Mouse (Mus musculus): Measurements from ENCODE around the gene 1600002K03Rik. TPM values are rescaled to one million over a fixed set of nuclear protein-coding genes. Genes with fewer than 3 reads are reported as not detected.

1600002K03Rik gene
- polyA plus RNA-seq, 1 experiment = 8.4 TPM

DNA sequence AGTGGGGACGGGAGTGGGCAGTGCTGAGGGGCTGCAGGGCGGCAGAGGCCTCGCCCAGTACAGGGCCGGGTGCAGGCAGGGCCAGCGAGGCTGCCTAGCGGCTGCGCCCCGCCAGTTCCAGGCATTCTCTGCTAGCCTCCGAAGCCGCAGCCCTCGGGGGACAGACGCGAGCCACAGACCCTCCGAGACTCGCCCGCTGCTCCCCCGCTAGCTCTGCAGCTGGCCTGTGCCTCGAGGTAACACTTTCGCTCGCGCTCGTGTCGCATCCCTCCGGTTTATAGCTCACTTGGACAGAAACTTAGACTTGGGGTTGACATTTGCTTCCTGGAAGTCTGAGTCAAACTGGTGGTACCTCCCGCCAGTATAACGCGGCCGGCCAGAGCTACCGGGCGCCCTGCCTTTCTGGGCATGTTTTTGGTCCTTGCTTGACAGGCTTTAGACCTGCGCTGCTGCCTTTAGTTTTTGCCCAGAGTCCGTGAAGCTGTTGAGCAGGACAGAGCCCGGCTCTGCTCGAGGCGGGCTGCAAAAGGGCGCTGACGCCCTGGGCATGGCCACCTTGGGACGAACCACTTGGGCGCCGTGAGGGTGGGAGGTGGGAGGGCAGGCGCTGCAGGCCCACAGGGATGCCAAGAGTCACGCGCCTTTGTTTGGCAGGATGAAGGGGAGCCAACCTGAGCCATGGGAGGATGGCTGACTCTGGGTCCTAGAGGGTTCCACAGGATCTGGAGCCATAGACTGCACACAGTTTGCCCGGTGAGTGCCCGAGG, 801 bp upstream of the 1600002K03Rik start:
- Histone ChIP-seq H3K4me1 (ENCODE audit: control insufficient read depth, insufficient read depth, low read length) (peaks cover 6% of the 10 kb centered on the region; the same call in 1 of the 2 replicates), H3K4me3 (ENCODE audit: insufficient read depth, low read length) (no peak overlapping the region)

DNA sequence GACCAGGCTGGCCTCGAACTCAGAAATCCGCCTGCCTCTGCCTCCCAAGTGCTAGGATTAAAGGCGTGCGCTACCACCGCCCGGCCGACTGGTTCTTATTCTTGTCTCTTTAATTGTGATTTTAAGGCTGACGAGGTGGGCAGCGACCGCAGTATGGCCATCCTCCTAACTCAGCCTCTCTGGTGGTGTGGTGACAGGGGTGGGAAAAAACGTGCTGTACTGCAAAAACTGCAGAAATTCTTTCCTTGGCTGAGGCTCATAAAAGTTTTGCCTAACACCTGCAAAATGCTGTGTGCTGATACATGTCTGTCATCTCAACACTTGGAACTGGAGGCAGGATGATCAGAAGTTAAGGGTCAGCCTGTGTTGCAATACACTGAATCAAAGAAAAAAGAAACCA, 614 bp downstream of the 1600002K03Rik start:
- Histone ChIP-seq H3K4me3 (ENCODE audit: insufficient read depth, low read length) (peak overlapping the region; percentile 30), H3K27ac (ENCODE audit: insufficient read depth, low read length) (peak overlapping the region; percentile 37; the same call in 1 of the 2 replicates), H3K4me1 (ENCODE audit: control insufficient read depth, insufficient read depth, low read length) (peaks cover 11% of the 10 kb centered on the region; the same call in 1 of the 2 replicates)
- TF ChIP-seq POLR2A (IDR thresholded peaks at IDR 0.05; ENCODE audit: low read depth, low read length) (no peak), CTCF (IDR thresholded peaks at IDR 0.05; ENCODE audit: borderline replicate concordance, insufficient read depth, low read length) (no peak)

More for the DNA sequence above, 801 bp upstream of the 1600002K03Rik start:
- no peak overlapping the region for H3K27ac ChIP-seq (ENCODE audit: insufficient read depth, low read length)
- TF ChIP-seq CTCF (IDR thresholded peaks at IDR 0.05; ENCODE audit: borderline replicate concordance, insufficient read depth, low read length) (no peak), POLR2A (IDR thresholded peaks at IDR 0.05; ENCODE audit: low read depth, low read length) (0 out of 2 replicates have a peak, but pooled peaks have one; percentile 27)

DNA sequence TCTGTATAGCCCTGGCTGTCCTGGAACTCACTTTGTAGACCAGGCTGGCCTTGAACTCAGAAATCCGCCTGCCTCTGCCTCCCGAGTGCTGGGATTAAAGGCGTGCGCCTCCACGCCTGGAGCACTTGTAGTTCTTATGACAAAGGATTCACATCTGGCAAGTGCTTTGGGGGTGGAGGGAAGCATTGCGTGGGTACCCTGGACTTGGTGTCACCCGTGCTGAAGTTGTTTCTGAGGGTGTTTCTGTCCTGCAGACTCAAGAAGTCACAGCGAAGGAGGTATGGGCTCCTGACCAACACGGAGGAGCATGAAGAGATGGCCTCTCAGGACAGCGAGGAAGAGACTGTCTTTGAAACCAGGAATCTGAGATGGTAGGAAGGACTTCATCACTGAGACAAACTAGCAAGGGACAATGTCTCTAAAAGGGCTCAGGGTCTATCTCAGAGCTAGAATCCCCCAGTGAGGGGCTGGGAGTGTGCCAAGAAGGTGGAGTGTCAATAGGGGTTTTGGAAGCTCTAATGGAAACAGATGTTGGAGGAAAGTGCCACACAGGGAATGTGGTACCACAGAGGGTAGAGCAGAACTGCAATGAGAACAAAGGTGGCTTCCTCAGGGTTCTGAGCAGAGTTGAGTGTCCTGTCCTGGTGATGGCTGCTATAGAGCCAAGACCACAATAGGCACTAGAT, 1.4 kb downstream of the 1600002K03Rik start:
- H3K27ac ChIP-seq (ENCODE audit: insufficient read depth, low read length) = no peak overlapping the region

GRCm38 (mm10) chr10:80174705-80175104, 2.0 kb downstream of the 1600002K03Rik start:
- H3K4me3 ChIP-seq (ENCODE audit: insufficient read depth, low read length) = no peak overlapping the region
- H3K27ac ChIP-seq (ENCODE audit: insufficient read depth, low read length) = no peak overlapping the region
- peaks cover 11% of the 10 kb centered on the region; the same call in 1 of the 2 replicates for H3K4me1 ChIP-seq (ENCODE audit: control insufficient read depth, insufficient read depth, low read length)
- TF ChIP-seq POLR2A (IDR thresholded peaks at IDR 0.05; ENCODE audit: low read depth, low read length) (no peak), CTCF (IDR thresholded peaks at IDR 0.05; ENCODE audit: borderline replicate concordance, insufficient read depth, low read length) (peak; percentile 24; the same call in 1 of the 2 replicates)

More for the DNA sequence above, 1.4 kb downstream of the 1600002K03Rik start:
- TF ChIP-seq CTCF (IDR thresholded peaks at IDR 0.05; ENCODE audit: borderline replicate concordance, insufficient read depth, low read length) = no peak
- no peak for TF ChIP-seq POLR2A (IDR thresholded peaks at IDR 0.05; ENCODE audit: low read depth, low read length)
- H3K4me1 ChIP-seq (ENCODE audit: control insufficient read depth, insufficient read depth, low read length) = peaks cover 11% of the 10 kb centered on the region; the same call in 1 of the 2 replicates
- H3K4me3 ChIP-seq (ENCODE audit: insufficient read depth, low read length) = no peak overlapping the region

DNA sequence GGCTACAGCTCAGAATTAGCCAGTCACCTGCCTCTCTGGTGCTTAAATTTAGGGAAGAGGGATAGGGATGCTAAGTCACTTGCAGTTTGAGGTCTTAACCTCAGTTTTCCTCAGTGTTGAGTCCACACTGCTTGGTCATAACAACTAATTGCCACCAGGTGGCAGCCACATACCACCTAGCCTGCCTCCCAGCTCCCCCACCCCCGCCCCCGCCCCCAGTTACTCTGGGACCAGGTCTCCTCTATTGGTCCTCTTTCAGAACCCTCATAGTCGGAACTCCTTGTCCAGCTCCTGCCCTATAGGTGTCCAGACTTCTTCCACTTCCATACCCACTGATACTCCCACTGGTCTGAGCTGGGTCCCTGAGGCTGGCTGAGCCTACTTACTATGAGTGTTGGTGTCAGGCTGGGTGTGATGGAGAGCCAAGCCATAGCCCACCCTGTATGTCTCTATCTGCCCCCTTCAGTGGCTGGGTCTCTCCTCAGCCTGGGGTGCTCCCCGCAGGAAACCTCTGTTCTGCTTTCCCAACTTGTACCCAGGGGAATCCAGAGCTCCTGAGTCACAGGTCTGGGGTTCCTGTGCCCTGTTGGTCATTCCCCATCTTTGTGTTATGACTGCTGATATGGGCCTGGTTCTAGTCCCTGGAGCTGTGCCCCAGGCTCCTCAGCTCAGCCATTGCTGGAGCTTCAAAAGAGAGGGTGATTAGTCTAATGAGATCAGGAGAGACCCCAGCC, 3.0 kb downstream of the 1600002K03Rik start:
- H3K4me3 ChIP-seq (ENCODE audit: insufficient read depth, low read length) = no peak overlapping the region
- H3K27ac ChIP-seq (ENCODE audit: insufficient read depth, low read length) = no peak overlapping the region
- peaks cover 11% of the 10 kb centered on the region; the same call in 1 of the 2 replicates for H3K4me1 ChIP-seq (ENCODE audit: control insufficient read depth, insufficient read depth, low read length)
- TF ChIP-seq POLR2A (IDR thresholded peaks at IDR 0.05; ENCODE audit: low read depth, low read length) (no peak), CTCF (IDR thresholded peaks at IDR 0.05; ENCODE audit: borderline replicate concordance, insufficient read depth, low read length) (peak; percentile 49; the same call in 1 of the 2 replicates)

DNA sequence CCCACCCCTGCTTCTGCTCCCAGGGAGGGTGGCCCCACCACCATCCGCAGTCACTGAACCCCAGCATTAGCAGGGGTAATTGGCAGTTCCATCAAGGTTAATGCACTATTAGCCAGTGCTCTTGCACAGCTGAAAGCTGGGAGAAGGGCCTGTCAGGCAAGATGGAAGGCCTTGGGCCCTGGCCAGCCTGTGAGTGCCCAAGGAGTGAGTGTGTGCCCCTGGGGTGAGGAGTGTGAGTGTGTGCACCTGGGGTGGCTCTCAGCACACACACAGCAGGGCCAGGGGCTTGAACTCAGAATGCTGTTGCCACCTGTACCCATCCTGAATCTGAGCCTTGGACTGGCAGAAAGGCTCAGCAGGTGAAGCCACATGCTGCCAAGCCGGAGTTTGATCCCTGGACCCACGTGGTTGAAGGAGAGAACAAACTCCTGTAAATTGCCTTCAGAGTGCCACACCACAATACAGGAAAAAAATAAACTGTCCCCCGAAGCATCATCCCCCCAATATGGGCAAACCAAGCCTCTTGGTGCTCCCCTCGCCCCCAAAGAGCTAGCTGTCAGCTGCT, 3.6 kb downstream of the 1600002K03Rik start:
- H3K4me3 ChIP-seq (ENCODE audit: insufficient read depth, low read length) = no peak overlapping the region
- H3K27ac ChIP-seq (ENCODE audit: insufficient read depth, low read length) = no peak overlapping the region
- H3K4me1 ChIP-seq (ENCODE audit: control insufficient read depth, insufficient read depth, low read length) = peaks cover 11% of the 10 kb centered on the region; the same call in 1 of the 2 replicates
- TF ChIP-seq POLR2A (IDR thresholded peaks at IDR 0.05; ENCODE audit: low read depth, low read length) (no peak), CTCF (IDR thresholded peaks at IDR 0.05; ENCODE audit: borderline replicate concordance, insufficient read depth, low read length) (no peak)

- Histone ChIP-seq H3K4me3 (ENCODE audit: insufficient read depth, low read length) (no peak overlapping the region), H3K27ac (ENCODE audit: insufficient read depth, low read length) (no peak overlapping the region), H3K4me1 (ENCODE audit: control insufficient read depth, insufficient read depth, low read length) (peaks cover 11% of the 10 kb centered on the region; the same call in 1 of the 2 replicates)
- no peak for TF ChIP-seq POLR2A (IDR thresholded peaks at IDR 0.05; ENCODE audit: low read depth, low read length)
- TF ChIP-seq CTCF (IDR thresholded peaks at IDR 0.05; ENCODE audit: borderline replicate concordance, insufficient read depth, low read length) = no peak
These were observed 4.9 kb downstream of the 1600002K03Rik start for GRCm38 (mm10) chr10:80177441-80178279.

Measured in embryonic fibroblast, embryonic 13.5 days (primary cell).